Mouse (Mus musculus): ENCODE results near the gene Lepr. TPM values are rescaled to one million over a fixed set of nuclear protein-coding genes. Genes with fewer than 3 reads are reported as not detected.
A peak's percentile ranks its signal among the peaks of the same experiment; 100 is the strongest.

The Lepr gene
- polyA plus RNA-seq, 1 experiment from 2014 or later, result 1.6 TPM

DNA sequence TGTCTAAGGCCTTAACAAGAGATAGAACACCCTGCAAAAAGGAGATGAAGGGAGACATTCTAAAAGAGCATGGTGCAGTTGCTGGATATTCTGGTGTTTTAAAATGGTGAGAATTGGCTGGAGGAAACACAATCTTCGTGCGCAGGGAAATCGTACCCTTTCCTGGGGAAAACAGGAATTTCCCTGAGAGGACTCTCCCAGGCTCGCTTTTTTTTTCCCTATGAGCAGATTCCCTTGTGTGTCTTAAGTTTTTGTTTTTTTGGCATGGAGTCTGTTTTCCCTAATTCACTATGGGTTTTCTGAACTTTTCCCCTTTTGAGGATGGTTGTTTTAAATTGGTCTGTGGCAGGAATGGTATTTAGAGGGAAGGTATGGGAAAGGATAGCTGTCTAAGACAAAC, 28.0 kb upstream of the Lepr start:
- H3K9me3 ChIP-seq (replicated peaks; ENCODE audit: control insufficient read depth, low read length), result no peaks in the 10 kb centered on the region
- H3K27ac ChIP-seq (ENCODE audit: low read depth, low read length), result no peak overlapping the region
- H3K27me3 ChIP-seq (ENCODE audit: control insufficient read depth, insufficient read depth, low read length), result no peaks in the 10 kb centered on the region
- no peaks in the 10 kb centered on the region for H3K36me3 ChIP-seq (ENCODE audit: control insufficient read depth, insufficient read depth, low read length)
- H3K4me2 ChIP-seq, result no peak overlapping the region
- no peaks in the 10 kb centered on the region for H3K4me1 ChIP-seq (ENCODE audit: control insufficient read depth, insufficient read depth, low read length)
- no peak for ATAC-seq (replicated peaks; ENCODE audit: insufficient number of reproducible peaks, low FRiP score, low TSS enrichment)
- no peak overlapping the region for H3K9ac ChIP-seq (ENCODE audit: low read depth, low read length)
- H3K4me3 ChIP-seq (ENCODE audit: low read depth, low read length), result no peak overlapping the region
- WGBS (ENCODE audit: insufficient replicate concordance), result 82% methylated on average over 4 of the region's 4 CpGs

DNA sequence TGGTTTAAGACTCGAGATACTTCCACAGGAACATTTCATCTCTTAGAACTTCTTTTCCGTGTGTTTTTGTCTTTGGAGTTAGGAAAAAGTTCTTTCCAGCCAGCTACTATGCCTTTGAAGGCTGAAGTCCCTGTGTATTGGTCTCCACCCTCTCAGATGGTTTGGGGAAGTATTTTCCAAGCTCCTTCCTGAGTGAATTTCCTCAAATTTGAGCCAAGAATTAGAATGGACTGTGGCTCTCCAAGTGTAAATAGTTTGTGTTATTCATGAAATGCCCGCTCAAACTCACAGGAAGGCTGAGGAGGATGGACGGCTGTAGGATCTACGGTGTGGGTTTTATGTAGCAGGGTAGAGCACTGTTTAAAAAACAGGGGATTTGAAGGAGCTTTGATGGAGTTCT, 27.6 kb upstream of the Lepr start:
- H3K36me3 ChIP-seq (ENCODE audit: control insufficient read depth, insufficient read depth, low read length), result no peaks in the 10 kb centered on the region
- H3K4me2 ChIP-seq, result no peak overlapping the region
- no peaks in the 10 kb centered on the region for H3K9me3 ChIP-seq (replicated peaks; ENCODE audit: control insufficient read depth, low read length)
- 72% methylated on average over 5 of the region's 5 CpGs for WGBS (ENCODE audit: insufficient replicate concordance)
- no peak overlapping the region for H3K27ac ChIP-seq (ENCODE audit: low read depth, low read length)
- no peaks in the 10 kb centered on the region for H3K27me3 ChIP-seq (ENCODE audit: control insufficient read depth, insufficient read depth, low read length)
- no peak overlapping the region for H3K4me3 ChIP-seq (ENCODE audit: low read depth, low read length)
- H3K4me1 ChIP-seq (ENCODE audit: control insufficient read depth, insufficient read depth, low read length), result no peaks in the 10 kb centered on the region
- ATAC-seq (replicated peaks; ENCODE audit: insufficient number of reproducible peaks, low FRiP score, low TSS enrichment), result no peak
- no peak overlapping the region for H3K9ac ChIP-seq (ENCODE audit: low read depth, low read length)

DNA sequence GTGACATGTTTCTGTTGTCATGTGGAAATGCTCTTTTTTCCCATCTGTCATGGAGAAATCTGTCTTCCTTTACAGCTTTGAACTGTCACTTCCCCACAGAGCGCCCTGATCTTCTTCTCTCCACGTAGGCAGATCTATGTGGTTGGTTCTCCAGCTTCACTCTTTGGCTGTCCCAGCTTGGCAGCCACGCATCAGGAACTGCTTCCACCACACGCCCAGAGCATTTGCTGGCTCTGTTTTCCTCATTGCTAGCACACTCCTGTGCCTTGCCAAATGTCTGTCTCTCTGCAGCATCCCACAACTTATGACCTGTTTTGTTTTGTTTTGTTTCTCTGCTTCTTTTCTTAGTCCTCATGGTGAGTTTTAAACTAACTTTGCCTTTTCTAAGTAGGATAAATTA, 24.3 kb upstream of the Lepr start:
- H3K9me3 ChIP-seq (replicated peaks; ENCODE audit: control insufficient read depth, low read length), result no peaks in the 10 kb centered on the region
- H3K4me3 ChIP-seq (ENCODE audit: low read depth, low read length), result no peak overlapping the region
- no peaks in the 10 kb centered on the region for H3K36me3 ChIP-seq (ENCODE audit: control insufficient read depth, insufficient read depth, low read length)
- no peak for ATAC-seq (replicated peaks; ENCODE audit: insufficient number of reproducible peaks, low FRiP score, low TSS enrichment)
- no peaks in the 10 kb centered on the region for H3K27me3 ChIP-seq (ENCODE audit: control insufficient read depth, insufficient read depth, low read length)
- H3K27ac ChIP-seq (ENCODE audit: low read depth, low read length), result no peak overlapping the region
- WGBS (ENCODE audit: insufficient replicate concordance), result 70% methylated on average over 4 of the region's 4 CpGs
- H3K9ac ChIP-seq (ENCODE audit: low read depth, low read length), result no peak overlapping the region
- no peak overlapping the region for H3K4me2 ChIP-seq
- no peaks in the 10 kb centered on the region for H3K4me1 ChIP-seq (ENCODE audit: control insufficient read depth, insufficient read depth, low read length)

DNA sequence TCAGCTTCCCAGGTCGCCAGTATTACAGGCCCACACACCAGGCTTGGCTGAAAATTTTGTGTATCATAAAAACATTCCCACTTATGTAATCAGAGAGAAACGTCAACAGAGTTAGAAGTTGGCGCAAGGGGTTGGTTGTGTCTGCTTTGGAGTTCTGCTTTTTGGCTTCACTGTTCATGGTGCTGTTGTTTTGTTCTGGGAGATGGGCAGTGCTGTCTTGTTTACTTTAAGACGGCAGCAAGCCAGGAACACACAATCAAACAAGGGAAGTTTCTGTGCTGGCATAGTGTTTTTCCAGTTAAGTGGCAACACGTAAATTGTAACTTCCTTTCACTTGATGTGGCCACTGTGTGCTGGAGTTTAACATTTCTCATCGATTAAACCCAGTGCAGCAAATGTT, 22.7 kb upstream of the Lepr start:
- WGBS (ENCODE audit: insufficient replicate concordance), result 63% methylated on average over 6 of the region's 6 CpGs
- no peaks in the 10 kb centered on the region for H3K4me1 ChIP-seq (ENCODE audit: control insufficient read depth, insufficient read depth, low read length)
- ATAC-seq (replicated peaks; ENCODE audit: insufficient number of reproducible peaks, low FRiP score, low TSS enrichment), result no peak
- no peaks in the 10 kb centered on the region for H3K36me3 ChIP-seq (ENCODE audit: control insufficient read depth, insufficient read depth, low read length)
- H3K27ac ChIP-seq (ENCODE audit: low read depth, low read length), result no peak overlapping the region
- no peaks in the 10 kb centered on the region for H3K9me3 ChIP-seq (replicated peaks; ENCODE audit: control insufficient read depth, low read length)
- H3K4me2 ChIP-seq, result no peak overlapping the region
- no peaks in the 10 kb centered on the region for H3K27me3 ChIP-seq (ENCODE audit: control insufficient read depth, insufficient read depth, low read length)
- H3K4me3 ChIP-seq (ENCODE audit: low read depth, low read length), result no peak overlapping the region
- no peak overlapping the region for H3K9ac ChIP-seq (ENCODE audit: low read depth, low read length)

DNA sequence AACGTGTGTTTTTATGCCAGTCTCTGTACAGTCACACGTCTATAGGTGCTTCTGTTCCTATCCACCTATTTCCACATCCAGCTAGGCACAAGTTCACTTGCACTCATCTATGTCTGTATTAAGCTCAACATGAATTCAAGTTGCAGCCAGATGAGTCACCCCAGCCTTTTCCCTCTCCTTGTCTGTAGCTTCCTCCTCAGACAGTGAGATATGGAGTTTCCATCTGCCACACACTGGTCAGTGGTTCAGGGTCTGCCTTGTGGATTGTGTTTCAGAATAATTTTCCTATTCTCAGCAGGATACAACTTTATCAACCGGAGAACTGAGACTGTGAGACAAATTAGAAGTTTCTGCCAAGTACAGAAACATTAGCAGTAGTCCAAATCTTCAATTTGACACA, 20.0 kb upstream of the Lepr start:
- Histone ChIP-seq H3K4me3 (ENCODE audit: low read depth, low read length) (no peak overlapping the region), H3K27ac (ENCODE audit: low read depth, low read length) (no peak overlapping the region), H3K4me2 (no peak overlapping the region), H3K36me3 (ENCODE audit: control insufficient read depth, insufficient read depth, low read length) (no peaks in the 10 kb centered on the region), H3K9me3 (replicated peaks; ENCODE audit: control insufficient read depth, low read length) (no peaks in the 10 kb centered on the region), H3K9ac (ENCODE audit: low read depth, low read length) (no peak overlapping the region), H3K4me1 (ENCODE audit: control insufficient read depth, insufficient read depth, low read length) (no peaks in the 10 kb centered on the region), H3K27me3 (ENCODE audit: control insufficient read depth, insufficient read depth, low read length) (no peaks in the 10 kb centered on the region)
- 0 out of 2 replicates have a peak, but pooled peaks have one; percentile 14 for ATAC-seq (replicated peaks; ENCODE audit: insufficient number of reproducible peaks, low FRiP score, low TSS enrichment)
- WGBS (ENCODE audit: insufficient replicate concordance), result 65% methylated on average over 3 of the region's 3 CpGs

DNA sequence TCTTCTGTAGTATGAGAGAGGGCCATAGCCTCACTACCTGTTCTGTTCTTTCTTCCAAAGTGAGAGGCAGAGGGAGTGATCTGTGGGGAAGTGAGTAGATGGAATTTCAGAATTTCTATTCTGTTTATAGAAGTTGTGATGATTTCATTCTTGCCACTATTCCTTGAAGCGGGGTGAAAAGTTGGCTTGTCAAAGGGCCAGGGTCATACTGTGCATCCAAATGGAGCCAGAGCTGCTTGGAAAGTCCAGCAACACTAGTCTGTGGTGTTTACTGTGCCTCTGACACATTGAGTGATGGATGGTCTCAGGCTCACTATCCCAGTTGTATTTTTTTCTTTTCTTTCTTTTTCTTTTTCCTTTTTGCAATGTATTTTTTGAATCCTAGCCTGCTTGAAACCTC, 17.8 kb upstream of the Lepr start:
- no peaks in the 10 kb centered on the region for H3K9me3 ChIP-seq (replicated peaks; ENCODE audit: control insufficient read depth, low read length)
- WGBS (ENCODE audit: insufficient replicate concordance), result 81% methylated on average over 1 of the region's 1 CpGs
- no peak overlapping the region for H3K4me2 ChIP-seq
- H3K27ac ChIP-seq (ENCODE audit: low read depth, low read length), result no peak overlapping the region
- H3K27me3 ChIP-seq (ENCODE audit: control insufficient read depth, insufficient read depth, low read length), result no peaks in the 10 kb centered on the region
- no peak overlapping the region for H3K4me3 ChIP-seq (ENCODE audit: low read depth, low read length)
- H3K36me3 ChIP-seq (ENCODE audit: control insufficient read depth, insufficient read depth, low read length), result no peaks in the 10 kb centered on the region
- no peaks in the 10 kb centered on the region for H3K4me1 ChIP-seq (ENCODE audit: control insufficient read depth, insufficient read depth, low read length)
- no peak overlapping the region for H3K9ac ChIP-seq (ENCODE audit: low read depth, low read length)
- ATAC-seq (replicated peaks; ENCODE audit: insufficient number of reproducible peaks, low FRiP score, low TSS enrichment), result no peak

DNA sequence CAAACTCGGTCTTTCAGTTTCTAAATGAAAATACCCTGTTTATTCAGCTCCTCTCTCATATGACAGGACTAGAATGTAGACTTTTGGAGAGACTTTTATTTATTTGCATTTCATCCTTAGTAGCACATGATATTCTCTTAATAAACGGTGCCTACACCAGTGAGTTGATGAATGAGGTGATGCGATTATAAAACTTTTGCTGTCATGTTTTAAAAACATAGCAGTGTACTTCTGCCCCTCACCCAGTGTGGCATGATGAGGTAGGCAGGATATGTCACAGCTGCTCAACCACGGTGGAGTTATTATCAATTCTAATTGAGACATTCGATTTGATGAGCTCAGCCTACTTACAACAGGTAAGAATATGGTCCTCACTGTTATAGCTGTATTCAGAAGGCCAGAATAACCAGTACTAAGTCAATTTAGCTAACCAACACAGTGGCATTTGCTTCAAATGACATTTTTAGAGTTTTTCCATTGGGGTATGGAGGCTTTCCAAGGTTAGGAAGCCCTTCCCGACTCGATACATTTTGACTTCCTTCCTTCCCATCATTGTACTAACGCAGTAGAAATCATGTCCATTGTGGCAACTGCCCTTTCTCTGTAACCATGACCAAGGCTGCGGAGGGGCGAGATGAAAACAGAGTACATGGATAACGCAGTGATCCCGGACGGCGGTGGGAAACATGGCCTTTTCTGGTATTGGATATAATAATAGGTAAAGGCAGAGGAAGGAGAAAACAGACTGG, 16.1 kb upstream of the Lepr start:
- Histone ChIP-seq H3K9ac (ENCODE audit: low read depth, low read length) (no peak overlapping the region), H3K4me1 (ENCODE audit: control insufficient read depth, insufficient read depth, low read length) (no peaks in the 10 kb centered on the region), H3K36me3 (ENCODE audit: control insufficient read depth, insufficient read depth, low read length) (no peaks in the 10 kb centered on the region), H3K4me2 (no peak overlapping the region), H3K27ac (ENCODE audit: low read depth, low read length) (no peak overlapping the region), H3K4me3 (ENCODE audit: low read depth, low read length) (no peak overlapping the region), H3K27me3 (ENCODE audit: control insufficient read depth, insufficient read depth, low read length) (no peaks in the 10 kb centered on the region), H3K9me3 (replicated peaks; ENCODE audit: control insufficient read depth, low read length) (no peaks in the 10 kb centered on the region)
- WGBS (ENCODE audit: insufficient replicate concordance), result 80% methylated on average over 14 of the region's 14 CpGs
- ATAC-seq (replicated peaks; ENCODE audit: insufficient number of reproducible peaks, low FRiP score, low TSS enrichment), result no peak

DNA sequence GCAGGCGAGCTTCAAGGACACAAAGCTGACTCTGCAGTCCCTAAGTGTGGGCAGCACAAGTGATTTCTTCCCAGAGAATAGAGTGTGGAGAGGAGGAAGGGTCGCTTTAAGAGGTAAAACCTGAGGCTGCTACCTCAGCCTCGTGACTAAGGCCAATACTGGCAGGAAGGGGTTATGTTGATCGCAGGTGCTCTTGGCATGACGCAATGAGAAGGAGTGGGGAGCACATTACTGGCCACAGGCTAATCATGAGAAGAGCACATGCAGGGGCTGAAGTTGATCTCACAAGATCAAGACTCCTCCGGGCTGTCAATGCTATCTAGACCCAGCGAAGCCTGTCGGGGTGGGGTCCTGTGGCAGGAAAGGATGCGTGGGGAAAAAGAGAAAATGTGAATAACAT, 11.9 kb upstream of the Lepr start:
- Histone ChIP-seq H3K36me3 (ENCODE audit: control insufficient read depth, insufficient read depth, low read length) (no peaks in the 10 kb centered on the region), H3K9me3 (replicated peaks; ENCODE audit: control insufficient read depth, low read length) (no peaks in the 10 kb centered on the region), H3K27me3 (ENCODE audit: control insufficient read depth, insufficient read depth, low read length) (no peaks in the 10 kb centered on the region), H3K4me3 (ENCODE audit: low read depth, low read length) (no peak overlapping the region), H3K4me2 (no peak overlapping the region), H3K4me1 (ENCODE audit: control insufficient read depth, insufficient read depth, low read length) (no peaks in the 10 kb centered on the region), H3K9ac (ENCODE audit: low read depth, low read length) (no peak overlapping the region), H3K27ac (ENCODE audit: low read depth, low read length) (no peak overlapping the region)
- no peak for ATAC-seq (replicated peaks; ENCODE audit: insufficient number of reproducible peaks, low FRiP score, low TSS enrichment)
- WGBS (ENCODE audit: insufficient replicate concordance), result 77% methylated on average over 9 of the region's 9 CpGs

DNA sequence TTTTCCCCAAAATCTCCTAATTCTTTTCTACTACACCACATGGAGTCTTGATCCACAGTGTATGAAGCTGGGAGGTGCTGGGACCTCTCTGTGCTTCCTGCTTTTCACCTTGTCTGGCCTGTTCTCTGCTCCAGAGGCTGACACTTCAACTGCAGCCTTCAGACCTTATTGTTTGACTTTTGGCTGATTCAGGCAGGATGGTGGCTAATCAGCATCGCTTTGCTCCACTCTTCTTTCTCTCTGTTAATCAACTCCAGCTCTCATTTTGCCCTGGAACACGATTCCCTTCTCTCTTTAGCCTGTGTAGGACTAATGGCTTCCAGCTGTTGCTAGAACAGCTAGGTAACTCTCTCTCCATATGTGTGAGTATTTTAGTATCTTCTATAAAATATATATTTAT, 10.0 kb upstream of the Lepr start:
- Histone ChIP-seq H3K9me3 (replicated peaks; ENCODE audit: control insufficient read depth, low read length) (no peaks in the 10 kb centered on the region), H3K27me3 (ENCODE audit: control insufficient read depth, insufficient read depth, low read length) (no peaks in the 10 kb centered on the region), H3K27ac (ENCODE audit: low read depth, low read length) (no peak overlapping the region), H3K4me3 (ENCODE audit: low read depth, low read length) (no peak overlapping the region), H3K4me1 (ENCODE audit: control insufficient read depth, insufficient read depth, low read length) (no peaks in the 10 kb centered on the region), H3K36me3 (ENCODE audit: control insufficient read depth, insufficient read depth, low read length) (no peaks in the 10 kb centered on the region), H3K4me2 (no peak overlapping the region), H3K9ac (ENCODE audit: low read depth, low read length) (no peak overlapping the region)
- no peak for ATAC-seq (replicated peaks; ENCODE audit: insufficient number of reproducible peaks, low FRiP score, low TSS enrichment)
- WGBS (ENCODE audit: insufficient replicate concordance), result 55% methylated on average over 2 of the region's 2 CpGs

Measured in heart, embryonic 11.5 days (tissue).